Mouse (Mus musculus) monocyte, adult 59 days (primary cell): ENCODE measurements around the gene Cyp4x1. TPM values are rescaled to one million over a fixed set of nuclear protein-coding genes. Genes with fewer than 3 reads are reported as not detected.

Experiments used
- total RNA-seq, 2 experiments: library from RNA; stranded (reverse); gene quantifications; one replicate each; pipeline ENCODE4 v1.2.4; 2023

The Cyp4x1 gene
- not detected for total RNA-seq

GRCm38 (mm10) chr4:115133621-115134295 lies at the start of gene Cyp4x1:
TSS of gene Cyp4x1 (minus strand) at chr4:115134281.

GRCm38 (mm10) chr4:115088611-115089338 lies 45.3 kb downstream of the Cyp4x1 start, which contains the start of gene Pdzk1ip1:
TSS of gene Pdzk1ip1 (plus strand) at chr4:115088708.

GRCm38 (mm10) chr4:115056371-115056920 lies 77.6 kb downstream of the Cyp4x1 start, which contains the start of gene Tal1:
TSS of gene Tal1 (plus strand) at chr4:115056426.

Other genes with a start within 250 kb of the Cyp4x1 start
- 1 to 10 TPM; 1.1 to 1.4 TPM for gene Foxd2, start 225.4 kb downstream of the Cyp4x1 start, total RNA-seq
- gene Foxe3, start 208.3 kb downstream of the Cyp4x1 start, total RNA-seq = not detected
- gene Cmpk1, start 147.0 kb downstream of the Cyp4x1 start, total RNA-seq = 100 to 1,000 TPM in 1 of 2 experiments, 10 to 100 TPM in 1; 86.7 to 106 TPM
- under 1 TPM; 0.39 to 0.50 TPM for gene Stil, start 134.1 kb downstream of the Cyp4x1 start, total RNA-seq
- under 1 TPM; 0.55 to 0.84 TPM for gene Tal1, start 77.9 kb downstream of the Cyp4x1 start, total RNA-seq
- 1 to 10 TPM in 1 of 2 experiments, under 1 TPM in 1; 0.79 to 1.4 TPM for gene Pdzk1ip1, start 45.6 kb downstream of the Cyp4x1 start, total RNA-seq
- gene Cyp4a29, start 107.8 kb upstream of the Cyp4x1 start, total RNA-seq = not detected
- not detected for gene Cyp4a12a, start 164.8 kb upstream of the Cyp4x1 start, total RNA-seq